Mouse (Mus musculus): Measurements from ENCODE around the gene Phyh. TPM values are rescaled to one million over a fixed set of nuclear protein-coding genes. Genes with fewer than 3 reads are reported as not detected.

The Phyh gene
- total and polyA plus RNA-seq, 2 experiments from 2014 or later = 74.6 to 127 TPM

- TF ChIP-seq CTCF (IDR thresholded peaks at IDR 0.05; ENCODE audit: low read depth) = no peak
- Histone ChIP-seq H3K9me3 (ENCODE audit: low read length) (no peaks in the 10 kb centered on the region), H3K36me3 (ENCODE audit: insufficient read depth, low read length) (no peaks in the 10 kb centered on the region), H3K27me3 (ENCODE audit: insufficient read depth, low read length) (no peaks in the 10 kb centered on the region), H3K4me2 (ENCODE audit: low read depth, low read length) (no peak overlapping the region), H3K4me3 (ENCODE audit: low read length) (no peak overlapping the region), H3K9ac (replicated peaks; ENCODE audit: low read length) (no peak overlapping the region), H3K4me1 (ENCODE audit: insufficient read depth, low read length) (no peaks in the 10 kb centered on the region), H3K27ac (no peak overlapping the region)
- DNase-seq (ENCODE audit: low spot score) (no peak), ATAC-seq (no peak)
- WGBS = 86% methylated on average over 4 of the region's 4 CpGs
Observed at GRCm38 (mm10) chr2:4986798-4987197, 68.0 kb downstream of the Phyh start.

GRCm38 (mm10) chr2:4987388-4988180, 68.8 kb downstream of the Phyh start:
- Histone ChIP-seq H3K9ac (replicated peaks; ENCODE audit: low read length) (no peak overlapping the region), H3K9me3 (ENCODE audit: low read length) (no peaks in the 10 kb centered on the region), H3K4me2 (ENCODE audit: low read depth, low read length) (no peak overlapping the region), H3K4me1 (ENCODE audit: insufficient read depth, low read length) (no peaks in the 10 kb centered on the region), H3K27me3 (ENCODE audit: insufficient read depth, low read length) (no peaks in the 10 kb centered on the region), H3K36me3 (ENCODE audit: insufficient read depth, low read length) (no peaks in the 10 kb centered on the region), H3K27ac (no peak overlapping the region), H3K4me3 (ENCODE audit: low read length) (no peak overlapping the region)
- TF ChIP-seq CTCF (IDR thresholded peaks at IDR 0.05; ENCODE audit: low read depth) = no peak
- DNase-seq (ENCODE audit: low spot score) (no peak), ATAC-seq (no peak)
- WGBS = 76% methylated on average over 8 of the region's 8 CpGs

Other genes starting within 250 kb of the Phyh start
- gene Bend7, start 201.2 kb upstream of the Phyh start, total RNA-seq (2014; rRNA removed) = 7.2 and 7.9 TPM in 2 replicates
- gene Bend7, start 201.2 kb upstream of the Phyh start, polyA plus RNA-seq (2015; fragmentation: Nextera tagmentation; extraction: Ambion mirVana) = 4.7 and 5.6 TPM in 2 replicates
- gene Sephs1, start 37.5 kb upstream of the Phyh start, total RNA-seq (2014; rRNA removed) = 70.4 and 75.6 TPM in 2 replicates
- gene Sephs1, start 37.5 kb upstream of the Phyh start, polyA plus RNA-seq (2015; fragmentation: Nextera tagmentation; extraction: Ambion mirVana) = 43.8 and 46.0 TPM in 2 replicates
- 11.9 and 13.2 TPM in 2 replicates for gene Ucma, start 57.1 kb downstream of the Phyh start, total RNA-seq (2014; rRNA removed)
- 5.3 and 6.2 TPM in 2 replicates for gene Ucma, start 57.1 kb downstream of the Phyh start, polyA plus RNA-seq (2015; fragmentation: Nextera tagmentation; extraction: Ambion mirVana)
- 4.9 and 7.7 TPM in 2 replicates for gene Mcm10, start 93.8 kb downstream of the Phyh start, total RNA-seq (2014; rRNA removed)
- gene Mcm10, start 93.8 kb downstream of the Phyh start, polyA plus RNA-seq (2015; fragmentation: Nextera tagmentation; extraction: Ambion mirVana) = 3.9 and 4.8 TPM in 2 replicates
- gene Optn, start 145.0 kb downstream of the Phyh start, total RNA-seq (2014; rRNA removed) = 31.2 and 39.3 TPM in 2 replicates
- 38.3 and 39.2 TPM in 2 replicates for gene Optn, start 145.0 kb downstream of the Phyh start, polyA plus RNA-seq (2015; fragmentation: Nextera tagmentation; extraction: Ambion mirVana)
- gene Ccdc3, start 218.8 kb downstream of the Phyh start, total RNA-seq (2014; rRNA removed) = 18.9 and 21.5 TPM in 2 replicates
- 7.1 and 8.4 TPM in 2 replicates for gene Ccdc3, start 218.8 kb downstream of the Phyh start, polyA plus RNA-seq (2015; fragmentation: Nextera tagmentation; extraction: Ambion mirVana)

Measured in hindbrain, postnatal 0 days (tissue).